Mouse (Mus musculus) limb, embryonic 14.5 days (tissue): ENCODE data around the gene Txndc11. TPM values are rescaled to one million over a fixed set of nuclear protein-coding genes. Genes with fewer than 3 reads are reported as not detected.

Experiments
- ATAC-seq: fragments of 200-750 bp; cut with Nextera tagmentation; 2 replicates; pipeline ENCODE4 v1.8.0; 2017; ENCODE audit warnings: low read depth, moderate number of reproducible peaks, moderate TSS enrichment; ENCODE audit not compliant: low FRiP score
- DNase-seq: peaks from one replicate; pipeline ENCODE4 v3.0.0-alpha.2; 2015; ENCODE audit warnings: low spot score
- H3K27ac ChIP-seq: fragments of 300-500 bp; sonication (generic); replicated peaks from 2 replicates; pipeline ENCODE4 v1.5.1; 2014; ENCODE audit warnings: low read depth, mild to moderate bottlenecking, low read length, moderate library complexity, mixed read lengths
- H3K27me3 ChIP-seq: fragments of 300-500 bp; sonication (generic); 2 replicates; pipeline ENCODE4 v1.6.1; 2014; ENCODE audit warnings: low read length, mixed read lengths; ENCODE audit not compliant: control insufficient read depth, insufficient read depth
- H3K36me3 ChIP-seq: fragments of 300-500 bp; sonication (generic); 2 replicates; pipeline ENCODE4 v1.6.1; 2014; ENCODE audit warnings: mild to moderate bottlenecking, low read length, moderate library complexity, mixed read lengths; ENCODE audit not compliant: control insufficient read depth, insufficient read depth
- H3K4me1 ChIP-seq: fragments of 300-500 bp; sonication (generic); 2 replicates; pipeline ENCODE4 v1.6.1; 2014; ENCODE audit warnings: antibody characterized with exemption, low read length, mixed read lengths; ENCODE audit not compliant: control insufficient read depth, insufficient read depth
- H3K4me2 ChIP-seq: fragments of 300-500 bp; sonication (generic); replicated peaks from 2 replicates; pipeline ENCODE4 v1.6.1; 2014; ENCODE audit warnings: low read depth, mild to moderate bottlenecking, low read length, moderate library complexity; ENCODE audit not compliant: severe bottlenecking
- H3K4me3 ChIP-seq: fragments of 300-500 bp; sonication (generic); replicated peaks from 2 replicates; pipeline ENCODE4 v1.5.1; 2014; ENCODE audit warnings: low read length
- H3K9ac ChIP-seq: fragments of 300-500 bp; sonication (generic); 2 replicates; pipeline ENCODE4 v1.6.1; 2014; ENCODE audit warnings: mild to moderate bottlenecking, low read depth, low read length, moderate library complexity; ENCODE audit not compliant: severe bottlenecking
- H3K9me3 ChIP-seq: fragments of 300-500 bp; sonication (generic); 2 replicates; pipeline ENCODE4 v1.6.1; 2016; ENCODE audit warnings: low read length; ENCODE audit not compliant: control insufficient read depth
- POLR2A ChIP-seq: fragments of 200-500 bp; IDR thresholded peaks from 2 replicates; pipeline ENCODE4 v1.8.0; 2012; ENCODE audit warnings: inconsistent platforms, mild to moderate bottlenecking, moderate library complexity, borderline replicate concordance; ENCODE audit not compliant: insufficient read depth, insufficient read length; ENCODE audit errors: extremely low read depth
- whole genome bisulfite sequencing: fragments of 180-500 bp; shearing (Covaris S2); extraction: QIAGEN DNeasy Blood & Tissue Kit; methylation state at CpG from one replicate; pipeline ENCODE4 v1.1.7; 2014; 5-methylcytosine and 5-hydroxymethylcytosine counted together
- polyA plus RNA-seq, 2 experiments: library from polyadenylated mRNA; depleted of rRNA in 1 of 2; stranded (reverse) in 1 of 2; unstranded in 1 of 2; fragments of >200 nt; fragmentation: Nextera tagmentation in 1 of 2; extraction: Ambion mirVana in 1 of 2; gene quantifications; 2 replicates each; pipeline versions ENCODE4 v1.2.1 to v1.2.3; 2012 to 2014

The Txndc11 gene
- polyA plus RNA-seq, 2 experiments = 36.9 to 45.0 TPM

DNA sequence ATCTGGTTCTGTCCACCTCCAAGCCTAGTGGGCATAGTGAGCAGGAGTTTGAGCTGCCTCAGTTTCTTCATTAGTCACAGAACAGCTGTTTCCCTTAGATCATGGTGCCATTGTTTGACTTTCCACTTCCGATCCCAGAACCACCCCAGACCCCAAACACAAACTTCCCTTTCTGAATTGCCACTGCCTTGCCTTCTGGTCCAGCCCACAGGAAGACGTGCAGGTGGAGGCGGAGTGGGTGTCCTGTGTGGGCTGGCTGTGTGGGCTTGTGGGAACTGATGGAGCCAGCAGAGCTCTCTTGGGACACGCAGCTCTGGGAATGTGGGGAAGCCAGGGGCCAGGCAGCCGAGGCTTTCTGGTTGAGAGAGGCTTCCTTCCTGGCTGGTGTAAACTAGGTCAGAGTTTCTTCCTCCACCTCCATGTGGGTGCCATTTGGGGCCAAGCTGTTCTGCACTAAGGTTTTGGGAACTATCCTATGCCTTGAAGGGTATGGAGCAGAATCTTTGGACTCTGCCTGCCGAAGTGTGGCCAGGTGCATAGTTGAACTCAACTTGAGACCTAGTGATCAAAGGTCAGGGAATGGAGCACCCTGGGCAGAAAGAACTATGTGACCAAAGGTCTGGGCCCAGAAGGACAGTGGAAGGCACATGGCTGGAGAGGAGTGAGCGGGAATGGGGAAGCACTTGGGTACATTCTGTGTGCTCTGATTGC is 64.6 kb downstream of the Txndc11 start:
- Histone ChIP-seq H3K9me3 (no peaks in the 10 kb centered on the region), H3K4me2 (no peak overlapping the region), H3K9ac (no peak overlapping the region), H3K27ac (0 out of 2 replicates have a peak overlapping the region, but pooled peaks have one; percentile 13), H3K4me3 (no peak overlapping the region), H3K27me3 (no peaks in the 10 kb centered on the region), H3K4me1 (peaks cover 34% of the 10 kb centered on the region), H3K36me3 (peaks cover 38% of the 10 kb centered on the region)
- WGBS = 73% methylated on average over 7 of the region's 7 CpGs
- DNase-seq (no peak), ATAC-seq (no peak)
- TF ChIP-seq POLR2A = no peak

DNA sequence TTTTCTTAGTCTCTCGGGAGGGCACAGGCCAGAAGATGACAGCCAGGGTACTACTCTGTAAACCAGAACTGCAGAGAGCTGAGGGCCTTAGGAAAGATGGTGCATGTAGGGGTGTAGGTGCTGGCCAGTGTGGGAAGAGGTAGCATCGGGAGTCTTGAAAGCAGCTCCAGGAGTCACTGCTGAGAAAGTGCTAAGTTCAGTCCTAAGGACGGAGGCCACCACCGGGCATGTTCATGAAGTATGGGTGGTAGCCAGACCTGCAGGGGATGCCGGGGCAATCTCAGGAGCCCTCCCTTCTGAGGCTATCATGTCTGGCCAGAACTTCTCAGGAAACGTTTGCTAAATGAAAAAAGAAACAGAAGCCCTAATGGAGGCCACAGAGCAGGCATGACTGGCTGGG is 65.2 kb downstream of the Txndc11 start:
- no peak overlapping the region for H3K4me3 ChIP-seq
- 72% methylated on average over 6 of the region's 6 CpGs for WGBS
- no peaks in the 10 kb centered on the region for H3K9me3 ChIP-seq
- ATAC-seq (no peak), DNase-seq (no peak)
- H3K9ac ChIP-seq = no peak overlapping the region
- no peak overlapping the region for H3K4me2 ChIP-seq
- 0 out of 2 replicates have a peak overlapping the region, but pooled peaks have one; percentile 13 for H3K27ac ChIP-seq
- TF ChIP-seq POLR2A = no peak
- H3K27me3 ChIP-seq = no peaks in the 10 kb centered on the region
- peaks cover 37% of the 10 kb centered on the region for H3K4me1 ChIP-seq
- H3K36me3 ChIP-seq = peaks cover 33% of the 10 kb centered on the region

DNA sequence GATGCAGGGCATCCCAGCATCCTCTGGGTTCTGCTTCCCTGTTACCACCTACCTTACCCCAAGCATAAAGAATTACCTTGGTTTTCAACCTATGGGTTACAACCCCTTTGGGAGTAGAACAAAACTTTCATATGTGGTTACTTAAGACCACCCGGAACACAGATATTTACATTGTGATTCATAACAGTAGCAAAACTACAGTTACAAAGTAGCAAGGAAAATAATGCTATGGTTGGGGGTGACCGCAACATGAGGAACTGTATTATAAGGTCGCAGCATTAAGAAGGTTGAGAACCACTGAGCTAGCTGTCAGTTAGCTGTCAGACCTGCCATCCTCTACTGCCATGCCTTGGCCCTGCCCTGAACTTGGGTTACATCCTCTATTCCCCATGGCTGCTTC is 65.8 kb downstream of the Txndc11 start:
- Histone ChIP-seq H3K27me3 (no peaks in the 10 kb centered on the region), H3K4me1 (peaks cover 37% of the 10 kb centered on the region), H3K9me3 (no peaks in the 10 kb centered on the region), H3K4me3 (no peak overlapping the region), H3K4me2 (no peak overlapping the region), H3K27ac (no peak overlapping the region), H3K9ac (no peak overlapping the region), H3K36me3 (peaks cover 27% of the 10 kb centered on the region)
- ATAC-seq = no peak
- no peak for DNase-seq
- WGBS = 83% methylated on average over 3 of the region's 3 CpGs
- no peak for TF ChIP-seq POLR2A

DNA sequence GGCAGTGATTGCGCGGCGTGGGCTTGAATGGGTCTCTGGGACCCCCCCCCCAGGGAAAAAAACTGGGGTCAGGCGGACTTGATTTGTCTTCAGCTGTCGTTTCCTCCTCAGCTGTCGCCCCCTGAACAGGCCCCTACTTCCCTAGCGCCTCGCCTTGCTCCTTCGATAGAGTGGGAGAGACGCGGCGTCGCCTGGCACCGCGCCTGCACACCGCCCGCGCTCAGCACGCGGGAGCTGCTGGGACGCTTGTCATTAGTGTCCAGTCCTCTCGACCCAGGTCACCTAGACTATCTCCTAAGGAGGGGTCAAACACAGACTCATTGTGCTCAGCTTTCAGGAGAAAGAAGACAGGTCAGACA is 67.6 kb downstream of the Txndc11 start:
- Histone ChIP-seq H3K9me3 (no peaks in the 10 kb centered on the region), H3K36me3 (peaks cover 8% of the 10 kb centered on the region), H3K4me1 (peaks cover 46% of the 10 kb centered on the region), H3K4me3 (peak overlapping the region; percentile 97), H3K4me2 (peak overlapping the region; percentile 75), H3K27me3 (no peaks in the 10 kb centered on the region), H3K9ac (peak overlapping the region; percentile 96), H3K27ac (peak overlapping the region; percentile 93)
- WGBS = under 1% methylated on average over 22 of the region's 22 CpGs
- DNase-seq (peak; percentile 77), ATAC-seq (peak; percentile 28; the same call in 1 of the 2 replicates)
- no peak for TF ChIP-seq POLR2A

DNA sequence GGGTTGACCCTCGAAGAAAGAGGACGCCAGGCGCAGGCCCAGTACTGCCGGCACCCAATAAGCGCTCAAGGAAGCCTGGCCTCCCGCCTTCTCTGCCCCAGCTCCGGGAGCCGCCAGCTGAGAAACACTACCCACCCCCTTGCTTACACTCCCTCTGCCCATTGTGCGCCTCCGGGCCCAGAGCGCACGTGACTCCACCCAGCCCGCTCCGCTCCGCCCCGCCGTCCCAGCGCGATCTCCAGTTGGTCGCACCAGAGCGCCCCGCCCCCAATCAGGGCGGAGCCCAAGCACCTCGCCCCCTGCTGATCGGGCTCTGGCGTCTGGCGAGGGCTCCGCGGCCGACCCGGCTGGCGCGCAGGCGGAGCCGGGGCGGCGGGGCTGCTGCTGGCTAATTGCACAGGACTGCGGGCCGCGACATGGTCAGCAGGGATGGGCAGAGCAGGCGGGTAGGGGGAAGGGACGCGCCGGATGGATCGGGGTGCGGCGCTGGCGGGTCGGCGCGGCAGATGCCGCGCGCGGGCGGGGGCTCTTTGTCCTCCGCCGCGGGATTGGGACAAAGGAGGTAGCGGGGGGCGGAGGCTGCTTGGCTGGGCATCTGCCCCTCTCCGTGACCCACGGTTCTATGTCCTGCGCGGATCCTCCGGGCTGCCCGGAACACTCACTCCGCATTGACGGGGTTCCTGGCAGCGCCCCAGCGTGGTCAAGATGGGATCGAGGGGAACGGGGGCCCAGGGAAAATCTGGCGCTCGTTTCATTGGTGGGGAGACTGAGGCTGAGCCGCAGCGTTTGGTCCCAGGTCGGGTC is 68.2 kb downstream of the Txndc11 start, which contains the start of gene Litaf:
Gene Litaf, minus strand, starts transcription at position 129 of the 804 bp plus-strand sequence.
- Histone ChIP-seq H3K9ac (peak within 1 kb of the TSS; percentile 96), H3K9me3 (no peaks in the 10 kb centered on the region), H3K4me2 (peak within 1 kb of the TSS; percentile 75), H3K27ac (peak within 1 kb of the TSS; percentile 93), H3K27me3 (no peaks in the 10 kb centered on the region), H3K4me3 (peak within 1 kb of the TSS; percentile 97), H3K36me3 (peaks cover 5% of the 10 kb centered on the region; the same call in 1 of the 2 replicates), H3K4me1 (peaks cover 46% of the 10 kb centered on the region)
- DNase-seq (peak; percentile 98), ATAC-seq (peak; percentile 97)
- WGBS = 1% methylated on average over 62 of the region's 78 CpGs
- TF ChIP-seq POLR2A = peak; percentile 91; the same call in 1 of the 2 replicates
